Mouse (Mus musculus): ENCODE results near the gene Ces1f.
"Not testable (repeated sequence)": the region's sequence is repeated elsewhere in the genome, so short reads cannot be mapped to it uniquely, and the experiment has no call there.

Ces1f gene

DNA sequence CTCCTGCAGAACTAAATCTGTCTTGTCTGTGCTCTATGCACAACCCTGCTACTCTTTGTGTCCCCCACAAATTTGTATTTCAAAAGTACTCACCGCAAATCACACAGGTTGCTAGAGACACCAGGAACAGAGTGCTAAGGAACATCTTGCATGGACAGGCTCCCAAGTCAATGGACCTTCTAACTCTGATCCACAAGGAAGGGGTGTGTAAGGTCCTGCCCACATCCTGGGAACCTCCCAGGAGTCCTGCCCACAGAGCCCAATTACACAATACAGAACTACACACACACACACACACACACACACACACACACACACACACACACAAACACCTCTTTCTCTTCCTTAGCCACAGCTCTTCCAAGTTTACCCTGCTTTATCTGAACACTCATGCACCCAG is at the start of gene Ces1f:
Gene Ces1f, minus strand, starts transcription at position 192 of the 400 bp plus-strand sequence.
- DNase-seq, result no peak

GRCm38 (mm10) chr8:93325123-93325522 is 45.6 kb upstream of the Ces1f start:
- DNase-seq, result no peak

DNA sequence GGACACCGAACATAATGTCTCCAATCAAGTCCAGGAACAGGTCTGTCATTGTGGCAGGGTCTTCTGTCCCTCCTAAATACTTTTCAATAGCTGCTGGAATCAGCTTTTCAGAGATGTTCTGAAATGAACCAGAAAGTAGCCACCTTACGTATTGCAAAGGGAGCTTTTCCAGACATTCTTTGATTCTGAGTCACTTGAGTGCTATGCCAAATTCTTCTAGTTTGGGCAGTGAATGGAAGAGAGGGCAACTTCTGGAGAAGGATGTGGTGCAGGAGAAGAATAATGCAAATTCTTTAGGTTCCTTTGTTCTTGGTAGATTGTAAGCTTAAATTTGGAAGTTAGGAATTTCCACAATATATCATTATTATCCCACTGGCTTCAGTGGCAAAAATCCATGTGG is 37.5 kb upstream of the Ces1f start:
- no peak for DNase-seq

DNA sequence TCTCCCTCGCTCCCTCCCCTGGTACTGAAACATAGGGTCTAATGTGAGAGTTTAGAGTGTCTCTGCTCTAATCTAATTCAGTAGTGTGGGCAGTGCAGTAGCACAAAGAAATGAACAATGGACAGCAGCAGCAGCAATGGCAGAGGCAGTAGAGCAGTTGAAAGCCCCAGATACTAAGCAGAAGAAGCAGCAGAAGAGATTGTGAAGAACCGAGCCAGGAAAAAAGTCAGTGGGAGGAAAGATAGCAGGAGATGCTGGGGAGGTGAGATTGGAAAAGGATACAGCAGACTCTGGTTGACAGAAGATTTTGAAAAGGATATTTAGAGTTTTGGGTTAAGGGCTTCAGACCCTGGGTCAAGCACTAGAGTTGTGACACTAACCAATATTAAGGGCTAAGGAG is 36.0 kb upstream of the Ces1f start:
- no peak for DNase-seq

- no peak for DNase-seq
Measured at GRCm38 (mm10) chr8:93283896-93284295, 4.3 kb upstream of the Ces1f start.

DNA sequence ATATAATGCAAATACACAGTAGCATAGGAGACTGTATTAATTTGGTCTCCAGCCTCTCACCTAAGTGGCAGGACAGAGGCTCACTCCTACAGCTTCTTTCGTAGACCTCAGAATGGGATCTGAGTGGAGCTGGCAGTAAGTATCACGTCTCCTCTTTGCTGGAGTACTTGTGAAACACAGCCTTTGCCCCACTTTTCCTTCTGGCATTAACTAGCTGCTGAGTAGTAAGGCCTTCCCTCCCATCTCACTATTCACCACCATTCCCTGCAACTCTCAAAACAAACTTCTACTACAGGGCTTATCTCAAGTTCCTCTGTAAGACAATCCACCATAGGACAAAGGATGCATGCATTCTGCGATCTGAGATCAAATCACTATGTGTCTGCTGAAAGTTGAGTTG is 2.8 kb upstream of the Ces1f start:
- no peak for DNase-seq

GRCm38 (mm10) chr8:93278176-93278805 is 1.3 kb downstream of the Ces1f start:
- DNase-seq, result no peak

DNA sequence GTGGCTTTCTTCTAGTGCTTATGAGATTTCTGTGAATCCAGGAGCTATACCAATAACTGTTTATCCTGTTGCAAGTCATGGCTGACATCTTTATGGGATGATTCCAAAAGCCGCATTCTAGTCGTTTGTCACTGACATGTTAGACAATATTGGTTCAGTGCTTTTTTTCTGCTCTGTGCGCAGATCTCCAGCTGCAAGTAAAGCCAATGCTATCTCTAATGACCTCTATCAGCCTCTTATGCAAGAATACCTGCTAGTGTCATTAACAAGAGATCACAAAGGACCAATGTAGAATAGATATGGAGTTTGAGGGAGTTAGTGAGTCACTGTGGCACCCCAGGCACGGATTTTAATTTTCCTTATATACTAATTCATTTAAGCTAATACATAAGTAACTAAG is 4.9 kb downstream of the Ces1f start:
- no peak for DNase-seq

DNA sequence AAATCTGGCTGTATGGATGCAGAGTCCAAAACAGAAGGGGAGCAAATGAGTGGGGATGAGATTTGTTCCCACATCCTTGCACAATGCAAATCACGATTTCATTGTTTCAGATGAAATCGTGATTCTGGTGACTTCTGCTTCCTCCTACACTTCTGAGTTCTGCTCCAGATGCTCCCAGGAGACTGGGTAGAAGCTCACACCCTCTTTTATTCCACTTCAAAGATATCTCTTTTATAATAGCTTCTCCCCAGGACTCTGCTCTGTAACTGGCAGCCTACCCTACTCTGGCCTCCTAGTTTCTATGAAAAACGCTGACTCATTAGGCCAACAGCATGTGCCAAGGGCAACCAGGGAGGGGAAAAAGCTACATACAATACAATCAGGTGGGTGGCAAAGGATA is 6.2 kb downstream of the Ces1f start:
- DNase-seq, result no peak

GRCm38 (mm10) chr8:93272686-93273085 is 6.9 kb downstream of the Ces1f start:
- peak; percentile 4 to 6 for DNase-seq

- no peak for DNase-seq
Measured at GRCm38 (mm10) chr8:93261436-93261835, 18.1 kb downstream of the Ces1f start.

DNA sequence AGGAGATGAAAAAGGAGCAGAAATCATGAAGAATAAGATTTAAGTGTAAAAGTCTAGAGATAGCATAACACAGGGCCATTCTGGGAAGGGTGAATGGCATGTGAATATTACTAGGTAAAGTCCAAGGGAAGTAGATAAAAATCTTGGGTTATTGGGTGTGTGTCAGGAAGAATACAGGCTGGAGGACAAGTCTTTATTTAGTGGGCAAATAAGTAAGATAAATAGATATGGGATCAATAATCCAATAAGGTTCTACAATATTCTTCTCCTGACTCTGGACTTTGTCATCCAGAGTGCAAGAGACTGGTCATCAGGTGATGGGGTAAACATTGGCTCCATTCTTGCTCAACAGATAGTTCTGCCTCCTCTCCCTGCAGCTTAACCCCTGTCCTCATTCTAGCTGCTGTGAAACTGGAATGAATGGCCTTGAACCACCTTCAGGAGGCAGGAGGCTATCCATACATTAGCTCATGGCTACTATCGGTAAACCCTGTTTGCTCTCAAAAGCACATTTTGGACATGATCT is 27.1 kb downstream of the Ces1f start:
- DNase-seq, result no peak

GRCm38 (mm10) chr8:93246057-93246456 is 33.5 kb downstream of the Ces1f start:
- DNase-seq, result no peak

DNA sequence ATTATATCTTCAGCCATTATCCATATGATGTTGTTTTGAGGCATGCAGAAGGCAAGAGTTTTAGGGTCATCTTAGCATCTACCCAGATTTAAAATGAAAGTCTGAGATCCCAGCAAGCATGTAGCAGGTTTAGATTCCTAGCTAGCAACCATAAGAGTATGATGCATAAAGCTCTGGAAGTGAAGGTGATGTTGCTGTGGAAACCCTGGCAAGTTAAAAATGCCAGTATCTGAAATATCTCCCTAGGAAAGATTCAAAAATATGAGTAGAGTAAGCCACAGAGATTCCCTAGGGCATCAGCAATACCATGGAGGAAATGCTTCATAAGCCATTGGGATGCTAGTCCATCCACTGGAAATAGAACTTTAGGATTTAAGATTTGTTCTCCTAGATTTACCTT is 39.7 kb downstream of the Ces1f start:
- DNase-seq, result no peak

DNA sequence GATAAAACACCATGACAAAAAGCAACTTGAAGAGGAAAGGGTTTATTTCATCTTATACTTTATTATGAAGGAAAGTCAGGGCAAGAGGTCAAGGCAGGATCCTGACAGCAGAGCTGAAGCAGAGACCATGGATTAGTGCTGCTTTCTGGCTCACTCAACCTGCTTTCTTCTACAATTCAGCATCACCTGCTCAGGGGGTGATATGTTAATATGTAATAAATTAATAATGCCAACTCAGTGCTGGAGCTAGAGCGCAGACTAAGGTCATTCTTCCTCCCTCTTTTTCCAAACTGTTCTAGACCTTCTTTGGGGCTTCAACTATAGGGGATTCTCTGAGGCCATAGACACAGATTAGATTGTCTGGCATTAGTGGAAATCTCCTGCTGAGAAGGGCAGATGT is 43.9 kb downstream of the Ces1f start:
- no peak for DNase-seq

DNA sequence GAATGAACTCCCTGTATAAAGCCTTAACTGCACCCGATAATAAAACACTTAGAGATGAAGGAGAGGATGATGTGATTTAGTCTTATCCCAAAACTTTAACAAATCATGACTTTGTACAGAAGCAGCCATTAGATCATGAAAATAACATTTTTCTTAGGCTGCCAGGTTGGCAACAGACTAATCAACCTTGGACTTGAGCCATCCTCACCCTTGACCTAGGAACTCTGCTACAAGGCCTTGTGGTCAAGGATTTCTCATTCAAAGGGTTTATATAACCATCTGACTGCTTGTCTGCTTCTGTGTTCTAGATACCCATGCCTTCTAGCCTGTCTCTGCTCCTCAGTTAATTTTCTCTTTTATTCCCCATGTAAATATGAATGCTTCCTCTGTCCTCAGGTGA is 44.8 kb downstream of the Ces1f start:
- no peak for DNase-seq

GRCm38 (mm10) chr8:93234068-93234467 is 45.5 kb downstream of the Ces1f start:
- DNase-seq, result no peak

DNA sequence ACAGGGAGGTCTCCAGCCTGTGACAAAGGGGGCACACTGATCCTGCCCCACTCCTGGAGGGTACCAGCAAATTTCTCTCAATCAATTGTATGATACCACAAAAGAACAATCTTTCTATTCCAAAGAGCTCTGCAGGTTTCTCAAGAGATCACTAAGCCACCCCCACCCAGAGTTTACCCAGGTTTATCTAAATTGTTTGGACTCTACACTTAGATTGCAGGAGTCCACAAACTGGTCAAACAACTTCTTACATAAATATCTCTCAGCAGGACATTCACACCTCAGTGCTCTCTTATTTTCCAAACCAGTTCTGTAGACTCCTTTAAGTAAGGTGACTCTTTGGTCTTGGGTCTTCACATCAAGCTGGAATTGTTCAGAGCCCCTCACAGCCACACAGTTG is 50.1 kb downstream of the Ces1f start, which contains the start of gene Ces1e:
Gene Ces1e, minus strand, starts transcription at position 174 of the 400 bp plus-strand sequence.
- DNase-seq, result no peak

DNA sequence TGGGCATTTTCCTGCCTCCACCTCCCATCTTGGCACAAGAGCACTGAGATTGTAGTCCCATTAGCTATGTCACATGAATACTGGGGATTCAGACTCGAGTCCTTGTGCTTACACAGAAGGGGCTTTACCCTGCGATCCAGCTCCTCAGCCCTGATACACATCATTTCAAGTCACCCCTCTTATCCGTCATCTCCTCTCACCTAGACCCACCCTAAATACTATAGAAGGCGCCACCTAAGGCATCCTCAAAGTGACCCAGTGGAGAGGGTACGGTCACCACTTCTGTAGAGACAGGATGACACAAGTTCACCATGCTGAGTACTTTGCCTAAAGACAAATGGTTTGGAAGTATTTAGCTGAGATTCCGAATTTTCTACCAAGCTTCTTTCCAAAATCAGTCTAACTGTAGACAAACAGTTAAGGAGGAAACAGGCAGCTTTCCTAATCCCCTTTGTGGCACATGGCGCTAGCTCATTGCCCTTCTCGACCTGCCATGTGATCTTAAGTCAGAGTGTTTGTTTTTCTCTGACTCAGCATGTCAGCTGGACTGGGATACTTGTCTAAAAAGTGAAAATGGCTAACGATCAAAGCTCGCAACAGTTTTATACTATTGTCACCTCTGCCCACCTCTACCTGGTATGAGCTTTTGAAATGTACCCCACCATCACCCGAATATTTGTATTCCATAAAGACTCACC is 50.7 kb downstream of the Ces1f start:
- no peak for DNase-seq

GRCm38 (mm10) chr8:93226471-93226870 is 53.1 kb downstream of the Ces1f start:
- DNase-seq, result not testable (repeated sequence)

DNA sequence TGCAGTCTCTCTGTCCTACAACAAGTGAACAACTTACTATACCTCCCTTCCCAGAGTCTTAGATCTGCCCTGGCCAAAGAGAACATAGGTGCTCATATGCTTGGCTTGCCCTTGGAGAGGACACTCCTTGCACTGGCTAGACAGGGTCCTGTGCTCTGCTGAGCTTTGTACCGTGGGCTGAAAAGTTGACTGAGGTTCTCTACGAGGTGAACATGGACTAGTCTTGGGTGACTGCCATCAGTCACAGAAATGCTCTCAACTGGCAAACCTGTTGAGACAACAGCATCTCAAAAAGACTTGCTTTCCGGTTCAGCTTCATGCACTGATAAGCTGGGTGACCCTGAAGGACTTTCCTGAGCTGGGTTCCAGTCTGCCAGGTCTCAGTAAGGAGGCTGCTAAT is 57.7 kb downstream of the Ces1f start:
- no peak for DNase-seq

GRCm38 (mm10) chr8:93217867-93218266 is 61.7 kb downstream of the Ces1f start:
- no peak for DNase-seq

- no peak for DNase-seq
Measured at GRCm38 (mm10) chr8:93217375-93217774, 62.2 kb downstream of the Ces1f start.

GRCm38 (mm10) chr8:93211091-93211490 is 68.5 kb downstream of the Ces1f start:
- DNase-seq, result no peak
